Mouse (Mus musculus): ENCODE measurements around the gene Ncs1. TPM values are rescaled to one million over a fixed set of nuclear protein-coding genes. Genes with fewer than 3 reads are reported as not detected.

Gene Ncs1
- polyA plus RNA-seq, 1 experiment: 58.6 TPM

DNA sequence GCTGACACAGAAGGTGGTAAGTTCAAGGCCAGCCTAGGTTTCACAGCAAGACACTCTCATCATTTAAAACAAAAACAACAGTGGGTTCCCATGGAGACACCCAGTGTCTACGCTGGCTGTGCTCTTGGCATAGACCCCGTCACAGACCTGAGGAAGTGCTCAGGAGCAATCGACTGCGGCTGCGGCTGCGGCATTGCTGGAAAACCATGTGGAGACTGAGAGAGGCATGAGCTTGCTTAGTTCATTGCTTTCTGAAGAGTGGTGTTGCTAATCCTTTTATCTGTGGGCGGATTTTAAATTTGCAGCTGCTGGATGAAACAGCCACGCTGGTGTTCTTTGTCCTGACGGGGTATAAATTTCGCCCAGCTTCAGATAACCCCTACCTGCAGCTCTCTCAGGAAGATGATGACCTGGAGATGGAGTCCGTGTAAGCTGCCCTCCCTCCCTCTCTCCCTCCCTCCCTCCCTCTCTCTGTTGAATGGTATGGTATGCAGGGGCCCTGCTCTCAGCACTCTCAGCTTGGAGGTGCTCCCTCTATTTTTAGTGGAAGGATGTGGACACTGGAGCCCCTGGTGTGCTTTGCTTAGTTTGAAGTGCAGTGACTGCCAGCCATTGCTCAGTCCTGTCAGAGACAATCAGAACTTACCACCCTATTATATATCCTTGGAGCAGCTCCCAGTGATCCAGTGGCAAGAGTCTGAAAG is 35.3 kb upstream of the Ncs1 start:
- no peaks in the 10 kb centered on the region for H3K79me2 ChIP-seq (ENCODE audit: control insufficient read depth, insufficient read depth)
- no peak overlapping the region for H3ac ChIP-seq (ENCODE audit: control insufficient read depth, insufficient read length, low read depth)
- no peaks in the 10 kb centered on the region for H3K27me3 ChIP-seq (ENCODE audit: control insufficient read depth, insufficient read depth, insufficient read length)
- H3K4me3 ChIP-seq (ENCODE audit: insufficient read depth, poor library complexity, severe bottlenecking): no peak overlapping the region
- peaks cover 36% of the 10 kb centered on the region for H3K36me3 ChIP-seq (ENCODE audit: control insufficient read depth, insufficient read depth)
- H3K79me3 ChIP-seq (ENCODE audit: low read depth): no peaks in the 10 kb centered on the region
- no peak for TF ChIP-seq FOSL1 (IDR thresholded peaks at IDR 0.05; ENCODE audit: insufficient read depth, low read length, poor library complexity, severe bottlenecking)
- no peak for TF ChIP-seq USF1 (IDR thresholded peaks at IDR 0.05; ENCODE audit: low read depth)
- no peak for TF ChIP-seq CEBPB (IDR thresholded peaks at IDR 0.05; ENCODE audit: low read depth)
- TF ChIP-seq MYOG (IDR thresholded peaks at IDR 0.05; ENCODE audit: control insufficient read depth, extremely low read depth, insufficient read length): no peak
- no peak for TF ChIP-seq CTCF (IDR thresholded peaks at IDR 0.05; ENCODE audit: control insufficient read depth, insufficient read depth, insufficient read length)
- no peak for TF ChIP-seq MAX (IDR thresholded peaks at IDR 0.05)
- TF ChIP-seq MYOD1 (IDR thresholded peaks at IDR 0.05; ENCODE audit: control insufficient read depth, insufficient read length, low read depth): no peak

DNA sequence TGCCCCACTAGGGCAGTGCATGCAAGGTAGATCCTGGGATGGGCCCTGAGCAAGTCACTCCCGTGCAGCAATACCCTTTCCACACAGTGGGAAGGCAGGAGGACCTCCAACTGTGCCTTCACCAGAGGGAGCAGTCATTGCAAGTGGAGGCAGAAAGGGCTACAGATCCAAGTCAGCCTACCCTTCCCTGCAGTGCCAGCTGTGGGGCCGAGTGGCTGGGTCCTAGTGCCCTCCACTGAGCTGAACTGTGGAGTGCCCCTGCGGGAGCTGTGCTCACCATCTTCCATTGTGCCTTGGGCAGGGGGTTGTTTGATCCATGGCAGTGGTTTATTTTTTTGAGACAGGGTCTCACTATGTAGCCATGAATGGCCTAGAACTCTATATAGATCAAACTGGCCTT is 34.4 kb upstream of the Ncs1 start:
- Histone ChIP-seq H3ac (ENCODE audit: control insufficient read depth, insufficient read length, low read depth) (no peak overlapping the region), H3K4me3 (ENCODE audit: insufficient read depth, poor library complexity, severe bottlenecking) (no peak overlapping the region), H3K79me2 (ENCODE audit: control insufficient read depth, insufficient read depth) (no peaks in the 10 kb centered on the region), H3K27me3 (ENCODE audit: control insufficient read depth, insufficient read depth, insufficient read length) (no peaks in the 10 kb centered on the region), H3K79me3 (ENCODE audit: low read depth) (no peaks in the 10 kb centered on the region), H3K36me3 (ENCODE audit: control insufficient read depth, insufficient read depth) (peaks cover 33% of the 10 kb centered on the region)
- TF ChIP-seq CEBPB (IDR thresholded peaks at IDR 0.05; ENCODE audit: low read depth) (no peak), MAX (IDR thresholded peaks at IDR 0.05) (no peak), FOSL1 (IDR thresholded peaks at IDR 0.05; ENCODE audit: insufficient read depth, low read length, poor library complexity, severe bottlenecking) (no peak), MYOD1 (IDR thresholded peaks at IDR 0.05; ENCODE audit: control insufficient read depth, insufficient read length, low read depth) (no peak), CTCF (IDR thresholded peaks at IDR 0.05; ENCODE audit: control insufficient read depth, insufficient read depth, insufficient read length) (no peak)

- Histone ChIP-seq H3K79me2 (ENCODE audit: control insufficient read depth, insufficient read depth) (no peaks in the 10 kb centered on the region), H3ac (ENCODE audit: control insufficient read depth, insufficient read length, low read depth) (no peak overlapping the region), H3K4me3 (ENCODE audit: insufficient read depth, poor library complexity, severe bottlenecking) (no peak overlapping the region), H3K79me3 (ENCODE audit: low read depth) (no peaks in the 10 kb centered on the region), H3K36me3 (ENCODE audit: control insufficient read depth, insufficient read depth) (peaks cover 17% of the 10 kb centered on the region), H3K27me3 (ENCODE audit: control insufficient read depth, insufficient read depth, insufficient read length) (no peaks in the 10 kb centered on the region)
- TF ChIP-seq MYOG (IDR thresholded peaks at IDR 0.05; ENCODE audit: control insufficient read depth, extremely low read depth, insufficient read length) (no peak), MAX (IDR thresholded peaks at IDR 0.05) (no peak), MYOD1 (IDR thresholded peaks at IDR 0.05; ENCODE audit: control insufficient read depth, insufficient read length, low read depth) (no peak), USF1 (IDR thresholded peaks at IDR 0.05; ENCODE audit: low read depth) (no peak), FOSL1 (IDR thresholded peaks at IDR 0.05; ENCODE audit: insufficient read depth, low read length, poor library complexity, severe bottlenecking) (no peak), CEBPB (IDR thresholded peaks at IDR 0.05; ENCODE audit: low read depth) (no peak), CTCF (IDR thresholded peaks at IDR 0.05; ENCODE audit: control insufficient read depth, insufficient read depth, insufficient read length) (no peak)
Measured at GRCm38 (mm10) chr2:31214211-31214796, 31.3 kb upstream of the Ncs1 start.

- H3ac ChIP-seq (ENCODE audit: control insufficient read depth, insufficient read length, low read depth): no peak overlapping the region
- H3K4me3 ChIP-seq (ENCODE audit: insufficient read depth, poor library complexity, severe bottlenecking): no peak overlapping the region
- no peaks in the 10 kb centered on the region for H3K27me3 ChIP-seq (ENCODE audit: control insufficient read depth, insufficient read depth, insufficient read length)
- peaks cover 11% of the 10 kb centered on the region for H3K36me3 ChIP-seq (ENCODE audit: control insufficient read depth, insufficient read depth)
- H3K79me3 ChIP-seq (ENCODE audit: low read depth): no peaks in the 10 kb centered on the region
- H3K79me2 ChIP-seq (ENCODE audit: control insufficient read depth, insufficient read depth): no peaks in the 10 kb centered on the region
- TF ChIP-seq FOSL1 (IDR thresholded peaks at IDR 0.05; ENCODE audit: insufficient read depth, low read length, poor library complexity, severe bottlenecking): no peak
Measured at GRCm38 (mm10) chr2:31218611-31219010, 27.0 kb upstream of the Ncs1 start.

GRCm38 (mm10) chr2:31219470-31219869 is 26.2 kb upstream of the Ncs1 start:
- no peaks in the 10 kb centered on the region for H3K27me3 ChIP-seq (ENCODE audit: control insufficient read depth, insufficient read depth, insufficient read length)
- no peak overlapping the region for H3K4me3 ChIP-seq (ENCODE audit: insufficient read depth, poor library complexity, severe bottlenecking)
- peaks cover 6% of the 10 kb centered on the region for H3K36me3 ChIP-seq (ENCODE audit: control insufficient read depth, insufficient read depth)
- no peak overlapping the region for H3ac ChIP-seq (ENCODE audit: control insufficient read depth, insufficient read length, low read depth)
- H3K79me2 ChIP-seq (ENCODE audit: control insufficient read depth, insufficient read depth): no peaks in the 10 kb centered on the region
- TF ChIP-seq MYOD1 (IDR thresholded peaks at IDR 0.05; ENCODE audit: control insufficient read depth, insufficient read length, low read depth) (no peak), CTCF (IDR thresholded peaks at IDR 0.05; ENCODE audit: control insufficient read depth, insufficient read depth, insufficient read length) (no peak), MAX (IDR thresholded peaks at IDR 0.05) (no peak), CEBPB (IDR thresholded peaks at IDR 0.05; ENCODE audit: low read depth) (no peak), USF1 (IDR thresholded peaks at IDR 0.05; ENCODE audit: low read depth) (no peak), MYOG (IDR thresholded peaks at IDR 0.05; ENCODE audit: control insufficient read depth, extremely low read depth, insufficient read length) (no peak), FOSL1 (IDR thresholded peaks at IDR 0.05; ENCODE audit: insufficient read depth, low read length, poor library complexity, severe bottlenecking) (no peak)
- no peaks in the 10 kb centered on the region for H3K79me3 ChIP-seq (ENCODE audit: low read depth)

GRCm38 (mm10) chr2:31220844-31221243 is 24.8 kb upstream of the Ncs1 start:
- no peak overlapping the region for H3K4me3 ChIP-seq (ENCODE audit: insufficient read depth, poor library complexity, severe bottlenecking)
- H3K79me2 ChIP-seq (ENCODE audit: control insufficient read depth, insufficient read depth): no peaks in the 10 kb centered on the region
- no peak for TF ChIP-seq MYOD1 (IDR thresholded peaks at IDR 0.05; ENCODE audit: control insufficient read depth, insufficient read length, low read depth)
- H3K79me3 ChIP-seq (ENCODE audit: low read depth): no peaks in the 10 kb centered on the region
- no peaks in the 10 kb centered on the region for H3K36me3 ChIP-seq (ENCODE audit: control insufficient read depth, insufficient read depth)
- no peaks in the 10 kb centered on the region for H3K27me3 ChIP-seq (ENCODE audit: control insufficient read depth, insufficient read depth, insufficient read length)
- no peak overlapping the region for H3ac ChIP-seq (ENCODE audit: control insufficient read depth, insufficient read length, low read depth)

All from C2C12 (cell line).